In genomic region chr12:106411075-106411474, GRCm38 (mm10) we compare ENCODE assay signal across 17 mouse cellular contexts.
A peak's percentile ranks its signal among the peaks of the same experiment; 100 is the strongest.
DNase-seq lines count a peak whose midpoint lies in the region; TF ChIP-seq lines count a peak whose summit lies in the region.
"Had no signal": no experiment of that assay in that cellular context is flagged by ENCODE, and none has a peak within 500 bp of the region (broad histone marks: within the 10 kb centered on the region; RNA-seq: fewer than 3 reads in every experiment).

No protein-coding gene starts in this region.

- peak in 1 of 2 experiments; percentile 17 for DNase-seq in left cerebral cortex, adult 2 months (ENCODE audit: extremely low spot score in 1 of 2, low spot score in 2 of 2)
- DNase-seq in left cerebral cortex, adult 18-20 months (ENCODE audit: low spot score in 2 of 2) = no peak
- peak; percentile 2 for DNase-seq in NIH3T3 (ENCODE audit: low read depth)
- DNase-seq in induced T-regulatory cell, adult 2 months (ENCODE audit: low read depth) = peak; percentile 46
- DNase-seq in thymus, postnatal 14 days = peak; percentile 51
- no peak for DNase-seq in retina, postnatal 1 day
- DNase-seq in kidney, postnatal 4 days = no peak
- no peak for DNase-seq in retina, embryonic 14.5 days (ENCODE audit: low spot score)
- DNase-seq: adrenal gland, postnatal 36 days; gastrocnemius, postnatal 36 days; kidney, adult 9 months; right cerebral cortex, postnatal 25 days had no signal

- TF ChIP-seq CTCF in left cerebral cortex, adult 2 months (IDR thresholded peaks at IDR 0.05) = peak; percentile 16

- intact Hi-C loops in left cerebral cortex, adult 2 months (cut with DNase I) = no loop called here

- no peak overlapping the region for H3K4me3 ChIP-seq in left cerebral cortex, adult 2 months
- H3K4me3 ChIP-seq: embryonic facial prominence, embryonic 10.5 days; erythroblast, embryonic 14.5 days; heart, embryonic 10.5 days; lung, embryonic 15.5 days; megakaryocyte, embryonic 14.5 days had no signal

- no peak overlapping the region for H3K27ac ChIP-seq in left cerebral cortex, adult 2 months
- H3K27ac ChIP-seq: embryonic facial prominence, embryonic 10.5 days; heart, embryonic 10.5 days; lung, embryonic 15.5 days had no signal

Comparison
In these comparisons a context has a peak if more than half of its experiments do, and no peak if none do; other contexts are left out.
1. DNase-seq: peak in NIH3T3 (single experiment), induced T-regulatory cell, adult 2 months (single experiment) and thymus, postnatal 14 days (single experiment); none in left cerebral cortex, adult 18-20 months (0 of 2), retina, postnatal 1 day (single experiment), kidney, postnatal 4 days (0 of 2) and retina, embryonic 14.5 days (single experiment).